Mouse (Mus musculus): ENCODE measurements around the gene Phactr4. TPM values are rescaled to one million over a fixed set of nuclear protein-coding genes. Genes with fewer than 3 reads are reported as not detected.

Gene Phactr4
- polyA plus RNA-seq, 1 experiment from 2014 or later: 27.3 TPM

DNA sequence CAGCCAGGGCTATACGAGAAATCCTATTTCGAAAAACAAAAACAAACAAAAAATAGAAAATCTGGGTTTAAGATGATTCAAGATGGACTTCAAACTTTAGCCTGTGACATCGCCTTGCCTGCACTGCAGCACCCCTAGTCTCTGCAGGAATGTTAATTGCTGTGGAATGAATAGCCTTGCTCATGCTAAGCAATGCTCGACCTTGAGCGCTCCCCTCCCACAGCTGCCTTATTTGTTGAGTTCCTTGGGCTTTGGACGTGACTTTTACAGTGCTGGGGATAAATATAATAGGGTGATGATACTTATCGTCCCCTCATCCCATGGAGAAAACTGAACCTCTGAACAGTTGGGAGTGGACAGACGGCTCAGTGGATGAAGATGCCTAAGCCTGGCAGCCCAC, 106.6 kb downstream of the Phactr4 start:
- Histone ChIP-seq H3K36me3 (peaks cover 88% of the 10 kb centered on the region), H3K4me1 (no peaks in the 10 kb centered on the region; the same call in 1 of the 2 replicates), H3K4me2 (no peak overlapping the region), H3K27ac (no peak overlapping the region), H3K9me3 (replicated peaks) (no peaks in the 10 kb centered on the region), H3K9ac (no peak overlapping the region), H3K27me3 (no peaks in the 10 kb centered on the region), H3K4me3 (replicated peaks) (no peak overlapping the region)
- WGBS: 82% methylated on average over 8 of the region's 8 CpGs
- ATAC-seq (replicated peaks; ENCODE audit: low FRiP score): no peak

DNA sequence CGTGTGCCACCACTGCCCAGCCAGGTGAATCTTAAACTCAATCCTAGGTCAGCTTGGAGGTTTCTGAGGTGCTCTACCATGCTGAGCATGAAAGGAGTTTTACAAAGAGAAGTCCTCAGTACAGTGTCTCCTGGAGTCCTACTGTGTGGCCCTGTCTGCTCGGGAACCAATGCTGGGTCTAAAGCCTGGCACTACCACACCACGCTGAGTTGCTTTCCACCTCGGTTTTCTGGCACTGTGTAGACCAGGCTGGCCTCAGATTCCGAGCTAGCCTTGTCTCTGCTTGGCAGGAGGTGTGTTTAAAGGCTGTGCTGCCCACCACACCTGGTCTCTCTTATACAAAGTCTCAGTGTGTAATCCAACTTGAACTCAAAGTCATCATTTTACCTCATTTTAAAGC, 109.7 kb downstream of the Phactr4 start:
- Histone ChIP-seq H3K4me2 (no peak overlapping the region), H3K27ac (no peak overlapping the region), H3K4me1 (peaks cover 12% of the 10 kb centered on the region), H3K27me3 (no peaks in the 10 kb centered on the region), H3K9me3 (replicated peaks) (no peaks in the 10 kb centered on the region), H3K9ac (no peak overlapping the region), H3K4me3 (replicated peaks) (no peak overlapping the region), H3K36me3 (peaks cover 73% of the 10 kb centered on the region)
- WGBS: 81% methylated on average over 5 of the region's 5 CpGs
- no peak for ATAC-seq (replicated peaks; ENCODE audit: low FRiP score)

DNA sequence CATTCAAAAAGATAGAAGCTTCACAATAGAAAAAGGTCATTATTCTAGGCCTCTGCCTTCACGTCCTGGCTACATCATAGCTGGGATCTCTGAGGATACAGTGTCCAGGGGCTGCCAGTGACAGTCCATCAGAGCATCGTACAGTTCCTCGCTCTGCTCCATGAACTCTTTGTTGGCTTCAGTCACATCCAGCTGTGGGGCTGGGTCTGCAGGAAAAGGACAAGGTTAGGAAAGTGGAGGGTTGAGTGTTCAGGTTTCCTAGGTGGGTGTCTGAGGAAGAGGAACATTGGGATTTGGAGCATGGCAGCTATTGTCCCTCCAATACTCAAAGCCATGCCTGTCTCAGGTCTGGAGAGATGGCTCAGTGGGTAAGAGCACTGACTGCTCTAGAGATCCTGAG, 110.5 kb downstream of the Phactr4 start:
- Histone ChIP-seq H3K27me3 (no peaks in the 10 kb centered on the region), H3K9me3 (replicated peaks) (no peaks in the 10 kb centered on the region), H3K9ac (no peak overlapping the region), H3K27ac (peak overlapping the region; percentile 24; the same call in 1 of the 2 replicates), H3K4me2 (no peak overlapping the region), H3K36me3 (peaks cover 65% of the 10 kb centered on the region), H3K4me3 (replicated peaks) (no peak overlapping the region), H3K4me1 (peaks cover 12% of the 10 kb centered on the region)
- no peak for ATAC-seq (replicated peaks; ENCODE audit: low FRiP score)
- 47% methylated on average over 3 of the region's 3 CpGs for WGBS

DNA sequence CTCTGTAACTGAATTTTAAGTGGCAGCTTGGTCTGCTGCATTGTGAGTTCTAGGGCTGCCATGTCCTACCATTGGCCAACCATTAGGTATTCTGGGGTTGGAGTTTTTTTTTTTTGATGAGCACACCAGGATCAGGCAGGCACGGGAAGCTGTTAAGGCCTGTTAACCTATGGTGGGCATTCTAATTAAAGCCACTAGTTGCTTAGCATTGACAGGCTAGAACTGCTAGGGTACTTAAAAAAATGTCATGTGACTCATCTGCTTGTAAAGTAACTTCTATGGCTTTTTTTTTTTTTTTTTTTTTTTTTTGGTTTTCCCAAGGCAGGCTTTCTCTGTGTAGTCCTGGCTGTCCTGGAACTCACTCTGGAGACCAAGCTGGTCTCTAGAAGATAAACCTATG, 111.1 kb downstream of the Phactr4 start:
- Histone ChIP-seq H3K4me2 (no peak overlapping the region), H3K9me3 (replicated peaks) (no peaks in the 10 kb centered on the region), H3K36me3 (peaks cover 59% of the 10 kb centered on the region), H3K9ac (no peak overlapping the region), H3K4me1 (peaks cover 12% of the 10 kb centered on the region), H3K4me3 (replicated peaks) (no peak overlapping the region), H3K27me3 (no peaks in the 10 kb centered on the region), H3K27ac (0 out of 2 replicates have a peak overlapping the region, but pooled peaks have one; percentile 24)
- no peak for ATAC-seq (replicated peaks; ENCODE audit: low FRiP score)
- WGBS: 35% methylated on average over 1 of the region's 1 CpGs

DNA sequence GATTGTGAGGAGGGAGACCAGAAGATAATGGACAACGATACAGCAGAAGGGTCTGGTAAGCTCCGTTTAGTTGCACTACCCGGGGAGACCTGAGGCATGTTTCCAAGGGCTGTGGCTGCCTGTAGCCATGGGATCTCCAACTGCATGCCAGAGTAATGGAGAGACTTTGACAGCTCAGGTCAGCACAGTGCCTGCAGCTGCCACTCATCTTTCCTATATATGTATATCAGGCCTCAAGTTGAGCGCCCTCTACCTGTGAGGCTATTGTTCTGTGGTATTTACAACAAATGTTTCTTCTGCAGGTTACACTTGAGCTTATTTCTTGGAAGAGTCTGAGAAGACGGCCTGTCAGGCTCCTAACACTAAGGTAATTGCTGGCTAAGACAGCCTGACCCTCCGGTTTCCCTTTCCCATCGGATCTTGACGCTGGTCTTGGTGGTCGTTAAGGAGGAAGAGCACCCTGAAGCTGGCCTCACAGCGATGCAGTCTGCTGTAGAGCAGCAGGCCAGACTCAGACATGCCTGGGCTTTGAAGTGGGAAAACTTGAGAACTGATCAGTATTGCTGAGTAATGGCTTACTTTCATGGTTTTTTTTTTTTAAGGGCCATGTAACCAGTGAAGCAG, 112.3 kb downstream of the Phactr4 start:
- no peak for ATAC-seq (replicated peaks; ENCODE audit: low FRiP score)
- 24% methylated on average over 10 of the region's 10 CpGs for WGBS

DNA sequence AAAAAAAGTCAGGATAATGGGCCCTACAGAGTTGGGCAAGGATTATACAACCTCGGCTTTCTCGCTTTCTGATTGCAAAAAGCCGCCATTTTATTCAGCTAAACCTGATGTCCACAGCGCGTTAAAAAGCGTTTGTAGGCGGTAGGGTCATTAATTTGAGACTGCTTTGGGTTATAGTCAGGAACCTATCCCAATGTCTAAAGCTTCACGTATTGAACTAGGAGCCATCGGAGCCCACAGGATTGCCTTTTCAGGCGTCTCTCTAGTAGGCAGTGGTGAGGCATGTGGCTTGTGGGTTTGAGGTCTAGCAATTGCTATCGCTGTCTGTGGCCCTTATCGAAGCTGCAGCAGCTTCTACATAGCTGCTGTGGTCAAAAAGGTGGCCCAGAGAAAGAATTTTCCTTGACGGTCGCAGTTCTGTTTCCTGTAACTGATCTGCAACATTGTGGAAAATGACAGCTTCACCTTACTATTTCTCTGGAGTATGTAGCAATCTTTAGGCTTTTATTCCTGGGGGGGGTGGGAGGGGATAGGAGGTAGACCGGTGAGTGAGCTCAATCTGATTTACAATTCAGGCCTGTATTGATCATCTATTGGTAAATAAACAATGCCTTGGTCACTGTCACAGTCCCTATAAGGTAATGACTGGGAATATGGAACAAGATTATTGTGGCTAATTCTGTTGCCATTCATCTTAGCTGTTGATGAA, 113.0 kb downstream of the Phactr4 start:
- under 1% methylated on average over 15 of the region's 15 CpGs for WGBS
- Histone ChIP-seq H3K4me2 (peak overlapping the region; percentile 82), H3K27ac (peak overlapping the region; percentile 92), H3K4me3 (replicated peaks) (peak overlapping the region; percentile 86), H3K36me3 (peaks cover 48% of the 10 kb centered on the region), H3K9ac (peak overlapping the region; percentile 94), H3K27me3 (no peaks in the 10 kb centered on the region), H3K4me1 (peaks cover 12% of the 10 kb centered on the region), H3K9me3 (replicated peaks) (no peaks in the 10 kb centered on the region)
- ATAC-seq (replicated peaks; ENCODE audit: low FRiP score): no peak

More for the DNA sequence above, 112.3 kb downstream of the Phactr4 start:
- H3K9ac ChIP-seq: peak overlapping the region; percentile 94
- no peaks in the 10 kb centered on the region for H3K9me3 ChIP-seq (replicated peaks)
- peak overlapping the region; percentile 92 for H3K27ac ChIP-seq
- H3K36me3 ChIP-seq: peaks cover 52% of the 10 kb centered on the region
- peak overlapping the region; percentile 86 for H3K4me3 ChIP-seq (replicated peaks)
- H3K27me3 ChIP-seq: no peaks in the 10 kb centered on the region
- peak overlapping the region; percentile 82 for H3K4me2 ChIP-seq
- peaks cover 12% of the 10 kb centered on the region for H3K4me1 ChIP-seq

DNA sequence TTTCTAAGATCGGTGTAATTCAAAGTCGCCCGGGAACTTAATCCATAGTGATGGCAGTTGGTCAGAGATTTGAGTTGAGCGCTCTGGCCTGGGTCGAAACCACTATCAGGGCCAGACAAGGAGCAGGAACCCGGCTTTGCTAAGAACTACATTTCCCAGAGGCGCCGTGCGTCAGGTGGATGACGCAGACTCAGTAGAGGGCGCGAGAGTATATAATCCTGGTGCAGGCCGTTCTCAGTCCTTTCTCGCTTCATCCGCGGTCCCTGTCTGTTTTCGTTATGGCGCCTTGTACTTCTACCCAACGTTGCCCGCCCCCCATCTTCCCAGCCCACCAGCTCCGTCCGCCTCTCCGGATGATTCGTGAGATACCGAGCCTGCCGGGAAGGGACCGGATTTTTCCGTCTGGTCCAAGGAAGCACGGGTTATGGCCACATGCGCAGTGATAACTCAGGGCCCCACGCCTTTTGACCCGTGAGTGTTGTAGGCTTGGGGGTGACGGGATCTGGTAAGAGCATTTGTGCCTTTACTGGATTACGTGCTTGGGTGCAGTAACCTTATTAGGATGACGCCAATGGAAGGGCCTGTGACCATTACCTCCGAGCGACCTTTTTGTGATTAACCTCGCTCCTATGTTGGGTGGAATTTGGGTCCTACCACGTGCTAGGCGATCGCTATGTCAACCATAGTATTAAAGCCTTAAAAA, 113.7 kb downstream of the Phactr4 start:
- Histone ChIP-seq H3K4me3 (replicated peaks) (peak overlapping the region; percentile 86), H3K9ac (peak overlapping the region; percentile 94), H3K4me2 (peak overlapping the region; percentile 82), H3K9me3 (replicated peaks) (no peaks in the 10 kb centered on the region), H3K36me3 (peaks cover 41% of the 10 kb centered on the region), H3K27ac (peak overlapping the region; percentile 92), H3K4me1 (peaks cover 12% of the 10 kb centered on the region), H3K27me3 (no peaks in the 10 kb centered on the region)
- 1% methylated on average over 41 of the region's 41 CpGs for WGBS
- ATAC-seq (replicated peaks; ENCODE audit: low FRiP score): peak; percentile 91

DNA sequence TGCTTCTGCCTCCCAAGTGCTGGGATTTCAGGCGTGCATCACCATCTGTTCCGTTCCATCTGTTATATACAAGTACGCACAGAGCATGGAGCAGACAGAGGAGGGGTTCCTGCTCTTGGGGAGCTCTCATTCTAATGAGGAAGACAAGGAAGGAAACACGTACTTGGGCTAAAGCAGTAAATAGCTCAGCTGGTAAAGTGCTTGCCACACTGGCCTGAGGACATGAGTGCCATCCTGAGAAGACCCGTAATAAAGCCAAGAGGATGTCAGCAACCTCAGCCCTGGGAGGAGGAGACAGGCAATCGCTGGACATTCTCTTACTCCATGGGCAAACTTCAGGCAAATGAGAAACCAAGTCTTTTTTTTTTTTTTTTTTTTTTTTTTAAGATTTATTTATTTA, 116.3 kb downstream of the Phactr4 start:
- ATAC-seq (replicated peaks; ENCODE audit: low FRiP score): no peak
- Histone ChIP-seq H3K4me2 (no peak overlapping the region), H3K4me1 (peaks cover 24% of the 10 kb centered on the region), H3K9me3 (replicated peaks) (no peaks in the 10 kb centered on the region), H3K27me3 (no peaks in the 10 kb centered on the region), H3K36me3 (peaks cover 15% of the 10 kb centered on the region), H3K9ac (no peak overlapping the region), H3K27ac (no peak overlapping the region), H3K4me3 (replicated peaks) (no peak overlapping the region)
- 75% methylated on average over 6 of the region's 6 CpGs for WGBS

Small RNA genes lying within 50 kb of the gene (microRNA-seq; reads per million reads assigned to microRNA genes)
- gene Gm25707: not detected

Other genes starting within 250 kb of the Phactr4 start
- gene Ythdf2, start 210.2 kb downstream of the Phactr4 start, polyA plus RNA-seq (2015; fragmentation: Nextera tagmentation; extraction: Ambion mirVana): 107 and 113 TPM in 2 replicates
- gene Gmeb1, start 160.9 kb downstream of the Phactr4 start, polyA plus RNA-seq (2015; fragmentation: Nextera tagmentation; extraction: Ambion mirVana): 40.0 and 40.1 TPM in 2 replicates
- gene Taf12, start 148.1 kb downstream of the Phactr4 start, polyA plus RNA-seq (2015; fragmentation: Nextera tagmentation; extraction: Ambion mirVana): 47.7 and 48.3 TPM in 2 replicates
- gene Rab42, start 119.1 kb downstream of the Phactr4 start, polyA plus RNA-seq (2015; fragmentation: Nextera tagmentation; extraction: Ambion mirVana): 3.3 and 3.5 TPM in 2 replicates
- gene Trnau1ap, start 93.0 kb downstream of the Phactr4 start, polyA plus RNA-seq (2015; fragmentation: Nextera tagmentation; extraction: Ambion mirVana): 73.6 and 80.5 TPM in 2 replicates
- 88.9 and 92.7 TPM in 2 replicates for gene Rcc1, start 68.9 kb downstream of the Phactr4 start, polyA plus RNA-seq (2015; fragmentation: Nextera tagmentation; extraction: Ambion mirVana)
- gene Med18, start 41.4 kb upstream of the Phactr4 start, polyA plus RNA-seq (2015; fragmentation: Nextera tagmentation; extraction: Ambion mirVana): 25.2 and 25.6 TPM in 2 replicates
- 19.4 and 20.3 TPM in 2 replicates for gene Sesn2, start 88.0 kb upstream of the Phactr4 start, polyA plus RNA-seq (2015; fragmentation: Nextera tagmentation; extraction: Ambion mirVana)
- 1,106 and 1,152 TPM in 2 replicates for gene Atpif1, start 111.2 kb upstream of the Phactr4 start, polyA plus RNA-seq (2015; fragmentation: Nextera tagmentation; extraction: Ambion mirVana)
- 166 and 167 TPM in 2 replicates for gene Dnajc8, start 113.1 kb upstream of the Phactr4 start, polyA plus RNA-seq (2015; fragmentation: Nextera tagmentation; extraction: Ambion mirVana)
- gene Ptafr, start 141.6 kb upstream of the Phactr4 start, polyA plus RNA-seq (2015; fragmentation: Nextera tagmentation; extraction: Ambion mirVana): 0.62 and 1.1 TPM in 2 replicates
- gene Eya3, start 216.5 kb upstream of the Phactr4 start, polyA plus RNA-seq (2015; fragmentation: Nextera tagmentation; extraction: Ambion mirVana): 26.2 and 33.4 TPM in 2 replicates

All from kidney, embryonic 15.5 days (tissue).